Mouse (Mus musculus) CH12.LX (cell line): ENCODE data around the gene Pde4d. TPM values are rescaled to one million over a fixed set of nuclear protein-coding genes. Genes with fewer than 3 reads are reported as not detected.

Experiments used
- DNase-seq: peaks from one replicate; pipeline ENCODE4 v3.0.0-alpha.2; 2013; ENCODE audit errors: extremely low read depth
- H3K27ac ChIP-seq: 2 replicates; pipeline ENCODE4 v1.5.1; 2012; ENCODE audit warnings: low read depth, mild to moderate bottlenecking, control low read depth, moderate library complexity; ENCODE audit not compliant: insufficient read depth
- H3K27me3 ChIP-seq: replicated peaks from 2 replicates; pipeline ENCODE3; 2012; ENCODE audit warnings: inconsistent platforms
- H3K36me3 ChIP-seq, 2 experiments: replicated peaks in 1 of 2; 2 replicates each; pipeline versions ENCODE3 to v1.6.1; 2012; ENCODE audit warnings: inconsistent platforms in 1 of 2, low read length in 1 of 2, mild to moderate bottlenecking in 1 of 2, mixed read lengths in 1 of 2, moderate library complexity in 1 of 2; ENCODE audit not compliant: control insufficient read depth in 1 of 2, insufficient read depth in 1 of 2
- H3K4me1 ChIP-seq, 2 experiments: 2 replicates each; pipeline ENCODE4 v1.6.1; 2012; ENCODE audit warnings: inconsistent platforms in 1 of 2, moderate library complexity in 1 of 2; ENCODE audit not compliant: insufficient read depth in 2 of 2, control insufficient read depth in 1 of 2
- H3K4me2 ChIP-seq: 2 replicates; pipeline ENCODE4 v1.6.1; 2012; ENCODE audit warnings: low read depth, mild to moderate bottlenecking, control low read depth; ENCODE audit not compliant: poor library complexity, insufficient read depth, severe bottlenecking
- H3K4me3 ChIP-seq, 3 experiments: fragments of 150-350 bp in 1 of 3; sonication (generic) in 1 of 3; replicated peaks in 1 of 3; 2 replicates each; pipeline versions ENCODE3 to v1.5.1; 2011 to 2012; ENCODE audit warnings: low read depth in 2 of 3, low read length in 2 of 3, mild to moderate bottlenecking in 2 of 3, moderate library complexity in 2 of 3, control low read depth in 1 of 3, improper control_type of control experiment in 1 of 3, inconsistent platforms in 1 of 3, mixed read lengths in 1 of 3; ENCODE audit not compliant: poor library complexity in 1 of 3
- H3K79me2 ChIP-seq: replicated peaks from 2 replicates; pipeline ENCODE4 v1.6.1; 2012; ENCODE audit warnings: mild to moderate bottlenecking, moderate library complexity; ENCODE audit not compliant: control insufficient read depth, poor library complexity, insufficient read depth, severe bottlenecking; ENCODE audit errors: extremely low read depth
- H3K9ac ChIP-seq: 2 replicates; pipeline ENCODE4 v1.6.1; 2012; ENCODE audit warnings: low read depth, mild to moderate bottlenecking, control low read depth, moderate library complexity; ENCODE audit not compliant: insufficient read depth
- H3K9me3 ChIP-seq: replicated peaks from 2 replicates; pipeline ENCODE3; 2012; ENCODE audit warnings: low read length, inconsistent platforms, mixed read lengths
- BHLHE40 ChIP-seq: IDR thresholded peaks from 2 replicates; pipeline ENCODE4 v1.6.1; 2011; ENCODE audit warnings: mild to moderate bottlenecking, low read depth, low read length, improper control_type of control experiment
- CTCF ChIP-seq, 2 experiments: IDR thresholded peaks in 1 of 2; conservative IDR thresholded peaks in 1 of 2; 2 replicates each; pipeline ENCODE4 v1.5.1; 2011 to 2012; ENCODE audit warnings: low read depth in 2 of 2, low read length in 2 of 2, improper control_type of control experiment in 1 of 2, inconsistent platforms in 1 of 2, mild to moderate bottlenecking in 1 of 2, moderate library complexity in 1 of 2
- ETS1 ChIP-seq: conservative IDR thresholded peaks from 2 replicates; pipeline ENCODE4 v1.6.1; 2012; ENCODE audit warnings: low read depth, mild to moderate bottlenecking, inconsistent platforms, low read length, improper control_type of control experiment, moderate library complexity
- IRF4 ChIP-seq: IDR thresholded peaks from 2 replicates; pipeline ENCODE4 v1.6.1; 2014; ENCODE audit warnings: low read depth, mild to moderate bottlenecking, inconsistent platforms, low read length, improper control_type of control experiment
- MAX ChIP-seq: IDR thresholded peaks from 2 replicates; pipeline ENCODE4 v1.6.1; 2011; ENCODE audit warnings: low read length, improper control_type of control experiment
- MAZ ChIP-seq: IDR thresholded peaks from 2 replicates; pipeline ENCODE4 v1.6.1; 2012; ENCODE audit warnings: low read depth, mild to moderate bottlenecking, inconsistent platforms, low read length, improper control_type of control experiment, moderate library complexity
- PAX5 ChIP-seq: IDR thresholded peaks from 2 replicates; pipeline ENCODE4 v1.6.1; 2012; ENCODE audit warnings: low read length, inconsistent platforms, mixed read lengths
- RCOR1 ChIP-seq: conservative IDR thresholded peaks from 2 replicates; pipeline ENCODE4 v1.6.1; 2012; ENCODE audit warnings: low read depth, mild to moderate bottlenecking, inconsistent platforms, low read length, improper control_type of control experiment
- SMC3 ChIP-seq: IDR thresholded peaks from 2 replicates; pipeline ENCODE4 v1.6.1; 2011; ENCODE audit warnings: low read depth, low read length, improper control_type of control experiment
- TCF12 ChIP-seq: IDR thresholded peaks from 2 replicates; pipeline ENCODE4 v1.6.1; 2014; ENCODE audit warnings: low read depth, mild to moderate bottlenecking, inconsistent platforms, low read length, improper control_type of control experiment
- ZKSCAN1 ChIP-seq: IDR thresholded peaks from 2 replicates; pipeline ENCODE4 v1.6.1; 2012; ENCODE audit warnings: low read depth, inconsistent platforms, low read length, improper control_type of control experiment, borderline replicate concordance
- ZMIZ1 ChIP-seq: IDR thresholded peaks from 2 replicates; pipeline ENCODE4 v1.6.1; 2012; ENCODE audit warnings: low read depth, mild to moderate bottlenecking, inconsistent platforms, low read length, improper control_type of control experiment
- dilution Hi-C: fragments of 300-500 bp; cut with MboI; formaldehyde crosslinking; loops from 2 replicates; pipeline ENCODE4 v1.14.3; 2020; ENCODE audit warnings: low sequenced_read_pairs; ENCODE audit not compliant: extremely low pct_unique_long_range_greater_than_20kb, extremely low pct_ligation_motif_present
- in situ Hi-C: fragments of 300-500 bp; cut with MboI; formaldehyde crosslinking; loops from 3 replicates; pipeline ENCODE4 v1.14.3; 2019; ENCODE audit warnings: low sequenced_read_pairs, low pct_ligation_motif_present, low pct_unique_long_range_greater_than_20kb, mixed read lengths
- polyA plus RNA-seq: library from polyadenylated mRNA; unstranded; fragments of >175 nt; gene quantifications from 2 replicates; pipeline ENCODE4 v1.2.1, GENCODE M21; 2012; ENCODE audit warnings: low read depth; ENCODE audit not compliant: insufficient read length
- total RNA-seq, 2 experiments: library from RNA; depleted of rRNA; stranded (reverse); fragments of 300-350 nt in 1 of 2; fragments of >200 nt in 1 of 2; gene quantifications; 2 replicates each; pipeline ENCODE4 v1.2.3; 2012 to 2014

Pde4d gene
- total and polyA plus RNA-seq, 3 experiments: not detected

DNA sequence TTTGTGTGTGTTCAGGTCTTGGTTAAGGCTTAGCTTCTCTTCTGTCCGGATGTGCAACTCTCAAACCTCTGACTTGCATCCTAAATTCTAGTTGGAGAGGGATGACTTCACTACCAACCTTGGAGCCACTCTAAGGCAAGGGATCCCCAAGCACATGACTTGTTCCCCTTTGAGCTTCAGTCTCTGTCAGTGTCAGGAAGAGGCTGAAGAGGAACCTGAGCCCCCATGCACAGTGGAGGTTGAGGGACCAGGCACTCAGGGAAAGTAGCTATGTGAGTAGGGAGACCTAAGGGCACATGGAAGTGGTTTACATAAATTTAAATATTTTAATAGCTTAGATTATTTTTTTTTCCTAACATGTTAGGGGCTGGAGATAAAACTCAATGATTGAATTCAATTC is 78.6 kb downstream of the Pde4d start:
- TF ChIP-seq CTCF (conservative IDR thresholded peaks at IDR 0.05 in 1 of 2, IDR thresholded peaks at IDR 0.05 in 1 of 2; ENCODE audit: low read depth in 2 of 2, low read length in 2 of 2) (no peak), BHLHE40 (0 out of 2 replicates have a peak, but pooled peaks have one; percentile 2), ETS1 (0 out of 2 replicates have a peak, but pooled peaks have one; percentile 2), IRF4 (no peak)
- TF ChIP-seq, all 38 proteins: peak for 2
- Histone ChIP-seq H3K79me2 (no peaks in the 10 kb centered on the region), H3K9me3 (no peaks in the 10 kb centered on the region), H3K4me2 (no peak overlapping the region), H3K27ac (no peak overlapping the region), H3K36me3 (no peaks in the 10 kb centered on the region), H3K9ac (no peak overlapping the region), H3K4me3 (no peak overlapping the region), H3K27me3 (no peaks in the 10 kb centered on the region), H3K4me1 (peaks cover 16 to 23% of the 10 kb centered on the region in 2 experiments; a peak in 3 of 4 replicates)
- DNase-seq: no peak
- in situ Hi-C loops: no loop called here
- dilution Hi-C loops: no loop called here

DNA sequence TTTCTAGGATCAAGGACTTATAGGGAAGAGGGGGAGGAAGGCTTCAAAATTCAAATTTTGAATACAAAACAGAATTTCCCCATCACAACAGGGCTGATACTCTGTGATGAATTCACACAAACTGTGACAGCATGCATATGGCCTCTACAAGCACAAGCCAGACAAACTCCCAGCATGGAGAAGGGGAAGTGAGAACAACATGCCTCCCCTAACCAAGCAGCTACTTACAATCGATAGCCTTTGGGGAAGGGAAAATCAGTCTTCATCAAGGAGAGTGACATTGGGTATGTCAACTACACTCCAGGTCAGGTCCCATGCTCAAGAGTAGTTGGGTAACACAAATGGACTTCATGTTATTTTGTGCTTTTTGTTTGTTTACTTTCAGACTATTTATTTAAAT is 83.1 kb downstream of the Pde4d start:
- Histone ChIP-seq H3K9me3 (no peaks in the 10 kb centered on the region), H3K79me2 (no peaks in the 10 kb centered on the region), H3K4me3 (no peak overlapping the region), H3K27ac (no peak overlapping the region), H3K9ac (no peak overlapping the region), H3K27me3 (no peaks in the 10 kb centered on the region), H3K36me3 (no peaks in the 10 kb centered on the region), H3K4me2 (no peak overlapping the region), H3K4me1 (peaks cover 5 to 6% of the 10 kb centered on the region in 2 experiments; a peak in 3 of 4 replicates)
- no peak for TF ChIP-seq ETS1
- TF ChIP-seq PAX5: no peak
- no peak for TF ChIP-seq RCOR1
- TF ChIP-seq ZKSCAN1: no peak
- no peak for TF ChIP-seq MAZ
- no peak for TF ChIP-seq SMC3
- no peak for DNase-seq
- in situ Hi-C loops (no loop called here), dilution Hi-C loops (no loop called here)

DNA sequence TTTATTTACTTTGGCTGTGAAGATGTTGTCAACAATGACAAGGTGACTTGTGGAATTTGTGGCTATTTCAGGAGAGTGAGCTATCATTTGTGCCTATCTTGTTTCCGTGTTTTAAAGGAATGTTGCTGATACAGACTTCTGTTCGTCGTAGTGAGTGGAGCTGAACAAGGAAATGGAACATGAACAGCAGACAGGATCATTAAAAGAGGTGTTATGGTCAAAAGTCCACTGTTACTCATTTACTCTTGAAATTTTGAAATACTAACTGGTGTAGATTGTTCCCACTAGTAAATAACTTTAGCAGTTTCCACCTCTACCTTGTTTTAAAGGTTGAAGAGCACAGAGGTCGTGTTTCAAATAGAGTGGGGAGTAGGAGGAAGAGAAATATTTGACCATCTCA is 86.7 kb downstream of the Pde4d start:
- no peak for DNase-seq
- H3K4me2 ChIP-seq: no peak overlapping the region
- no peaks in the 10 kb centered on the region for H3K36me3 ChIP-seq
- H3K4me3 ChIP-seq: no peak overlapping the region
- dilution Hi-C loops: no loop called here
- H3K79me2 ChIP-seq: no peaks in the 10 kb centered on the region
- H3K27ac ChIP-seq: no peak overlapping the region
- peaks cover 2 to 3% of the 10 kb centered on the region in 2 experiments; a peak in 2 of 4 replicates for H3K4me1 ChIP-seq
- in situ Hi-C loops: no loop called here
- no peaks in the 10 kb centered on the region for H3K27me3 ChIP-seq
- no peaks in the 10 kb centered on the region for H3K9me3 ChIP-seq
- no peak overlapping the region for H3K9ac ChIP-seq
- TF ChIP-seq TCF12 (no peak), MAX (no peak), ZMIZ1 (no peak)
